Mouse (Mus musculus): ENCODE measurements around the gene Lca5. TPM values are rescaled to one million over a fixed set of nuclear protein-coding genes. Genes with fewer than 3 reads are reported as not detected.

The Lca5 gene
- total RNA-seq, 2 experiments from 2014 or later: not detected

DNA sequence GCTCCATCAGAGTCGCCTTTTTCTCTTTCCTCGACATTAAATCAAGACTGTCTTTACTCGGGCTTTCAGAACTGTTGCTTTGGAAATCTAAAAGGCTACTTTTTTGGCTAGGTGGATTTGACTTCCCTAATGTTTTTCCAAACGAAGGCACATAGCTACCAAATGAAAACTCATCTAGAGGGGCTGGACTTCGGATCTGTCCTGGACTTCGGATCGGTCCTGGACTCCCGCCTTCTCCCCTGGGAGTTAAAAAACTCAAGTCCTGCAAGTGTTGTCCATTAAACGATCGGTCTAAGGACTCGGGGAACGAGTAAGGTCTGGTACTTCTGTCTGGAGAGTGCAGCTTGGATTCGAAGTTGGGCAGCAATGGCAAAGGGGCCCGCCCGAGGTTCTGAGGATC, 45.5 kb downstream of the Lca5 start:
- no peak for ATAC-seq (replicated peaks; ENCODE audit: low FRiP score, poor library complexity, severe bottlenecking)

DNA sequence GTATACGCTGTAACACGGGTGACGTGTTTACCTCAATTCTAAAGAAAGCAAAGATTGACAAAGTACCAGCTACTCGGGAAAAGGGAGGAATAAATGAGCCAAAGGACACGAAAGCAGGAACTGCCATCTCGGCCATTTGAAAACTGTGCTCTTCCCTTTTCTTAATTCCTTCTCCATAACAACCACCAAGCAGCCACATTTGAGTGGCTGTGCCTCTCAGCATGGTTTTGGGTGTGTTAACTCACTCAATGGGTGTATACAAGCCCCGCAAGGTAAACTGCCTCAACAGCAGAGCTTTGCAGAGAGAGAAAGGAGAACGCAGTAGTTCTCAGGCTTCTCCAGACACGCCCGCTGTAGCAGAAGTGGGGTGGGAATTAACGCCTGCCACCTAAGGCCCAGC, 48.9 kb downstream of the Lca5 start:
- ATAC-seq (replicated peaks; ENCODE audit: low FRiP score, poor library complexity, severe bottlenecking): no peak

DNA sequence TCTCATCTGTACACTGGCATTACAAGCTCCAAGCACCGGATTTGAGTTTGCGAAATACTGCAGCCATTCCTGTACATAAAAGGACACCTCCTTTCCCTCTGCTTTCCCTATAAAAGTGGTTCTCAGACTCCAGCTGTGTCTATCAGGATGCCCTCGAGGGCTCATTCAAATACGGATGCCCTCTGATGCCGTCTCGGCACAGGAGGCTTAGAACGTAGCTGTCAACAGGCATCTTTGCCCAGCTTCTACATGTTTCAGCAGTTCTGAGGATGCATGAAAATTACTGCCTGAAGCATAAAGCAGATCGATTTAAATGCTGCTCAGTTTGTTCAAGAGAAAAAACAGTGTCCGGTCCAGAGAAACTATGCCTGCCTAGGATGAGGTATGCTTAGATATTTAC, 51.4 kb downstream of the Lca5 start:
- no peak for ATAC-seq (replicated peaks; ENCODE audit: low FRiP score, poor library complexity, severe bottlenecking)

- no peak for ATAC-seq (replicated peaks; ENCODE audit: low FRiP score, poor library complexity, severe bottlenecking)
Observed at GRCm38 (mm10) chr9:83386264-83386855, 54.6 kb downstream of the Lca5 start.

- no peak for ATAC-seq (replicated peaks; ENCODE audit: low FRiP score, poor library complexity, severe bottlenecking)
Observed at GRCm38 (mm10) chr9:83385301-83385700, 55.6 kb downstream of the Lca5 start.

DNA sequence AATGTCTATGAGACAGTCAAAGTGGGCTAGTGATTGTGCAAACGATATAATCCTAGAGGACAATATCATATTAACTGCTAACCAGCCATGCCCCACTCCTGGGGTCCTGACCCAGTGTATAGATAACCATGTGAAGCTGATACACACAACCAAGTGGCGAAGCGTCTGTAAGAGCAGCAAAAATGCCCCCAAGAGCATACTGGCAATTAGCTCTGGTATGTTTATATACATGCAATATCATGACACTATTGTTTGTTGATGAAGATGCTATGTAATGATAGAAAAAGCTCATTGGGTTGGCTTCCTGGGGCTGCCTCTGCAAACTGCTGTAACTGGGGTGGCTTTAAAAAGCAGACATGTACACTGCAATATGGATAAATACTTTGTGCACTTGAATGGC, 57.7 kb downstream of the Lca5 start:
- ATAC-seq (replicated peaks; ENCODE audit: low FRiP score, poor library complexity, severe bottlenecking): no peak

DNA sequence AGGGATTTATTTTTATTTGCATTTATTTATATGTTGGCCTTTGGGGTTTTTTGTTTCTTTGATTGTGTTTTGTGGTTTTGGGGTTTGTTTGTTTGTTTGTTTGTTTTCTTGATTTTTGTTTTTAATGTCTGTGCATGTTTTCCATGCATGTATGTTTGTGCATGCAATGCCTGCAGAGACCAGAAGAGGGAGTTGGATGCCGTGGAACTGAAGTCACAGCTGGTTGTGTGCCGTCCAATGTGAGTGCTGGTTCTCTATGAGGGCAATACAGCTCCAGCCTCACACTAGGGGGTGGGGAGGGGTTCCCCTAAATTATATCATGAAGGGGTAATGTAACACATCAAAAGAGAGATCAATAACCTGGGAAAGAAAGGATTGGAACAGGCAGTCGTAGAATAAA, 58.2 kb downstream of the Lca5 start:
- ATAC-seq (replicated peaks; ENCODE audit: low FRiP score, poor library complexity, severe bottlenecking): no peak

DNA sequence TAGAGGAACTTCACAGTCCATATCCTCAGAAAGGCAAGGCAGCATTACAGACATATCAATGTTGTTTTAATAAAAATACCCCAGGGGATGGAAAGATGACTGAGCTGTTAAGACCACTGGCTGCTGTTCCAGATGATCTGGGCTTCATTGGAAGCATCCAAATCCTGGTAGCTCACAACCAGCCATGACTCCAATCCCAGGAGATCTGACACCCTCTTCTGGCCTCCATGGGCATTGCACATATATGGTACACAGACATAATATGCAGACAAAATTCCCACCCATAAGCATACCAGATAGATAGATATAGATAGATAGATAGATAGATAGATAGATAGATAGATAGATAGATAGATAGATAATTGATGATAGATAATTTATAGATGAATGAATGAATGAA, 59.6 kb downstream of the Lca5 start:
- no peak for ATAC-seq (replicated peaks; ENCODE audit: low FRiP score, poor library complexity, severe bottlenecking)

GRCm38 (mm10) chr9:83379661-83380060, 61.3 kb downstream of the Lca5 start:
- no peak for ATAC-seq (replicated peaks; ENCODE audit: low FRiP score, poor library complexity, severe bottlenecking)

DNA sequence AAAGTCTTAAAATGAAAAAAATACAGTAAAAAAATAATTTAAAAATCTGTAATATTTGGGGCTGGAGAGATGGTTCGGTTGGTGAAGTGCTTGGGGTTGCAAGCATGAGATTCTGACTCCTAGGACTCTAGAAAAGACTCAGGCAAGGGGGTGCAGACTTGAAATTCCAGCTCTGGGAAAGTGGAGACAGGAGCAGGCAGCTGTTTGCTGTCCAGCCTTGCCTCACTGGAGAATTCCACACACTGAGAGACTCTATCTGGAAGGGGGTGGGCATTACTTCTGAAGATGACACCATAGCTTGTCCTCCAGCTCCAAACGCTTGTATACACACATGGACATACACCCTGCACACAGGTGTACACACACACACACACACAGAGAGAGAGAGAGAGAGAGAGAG, 63.8 kb downstream of the Lca5 start:
- ATAC-seq (replicated peaks; ENCODE audit: low FRiP score, poor library complexity, severe bottlenecking): no peak

DNA sequence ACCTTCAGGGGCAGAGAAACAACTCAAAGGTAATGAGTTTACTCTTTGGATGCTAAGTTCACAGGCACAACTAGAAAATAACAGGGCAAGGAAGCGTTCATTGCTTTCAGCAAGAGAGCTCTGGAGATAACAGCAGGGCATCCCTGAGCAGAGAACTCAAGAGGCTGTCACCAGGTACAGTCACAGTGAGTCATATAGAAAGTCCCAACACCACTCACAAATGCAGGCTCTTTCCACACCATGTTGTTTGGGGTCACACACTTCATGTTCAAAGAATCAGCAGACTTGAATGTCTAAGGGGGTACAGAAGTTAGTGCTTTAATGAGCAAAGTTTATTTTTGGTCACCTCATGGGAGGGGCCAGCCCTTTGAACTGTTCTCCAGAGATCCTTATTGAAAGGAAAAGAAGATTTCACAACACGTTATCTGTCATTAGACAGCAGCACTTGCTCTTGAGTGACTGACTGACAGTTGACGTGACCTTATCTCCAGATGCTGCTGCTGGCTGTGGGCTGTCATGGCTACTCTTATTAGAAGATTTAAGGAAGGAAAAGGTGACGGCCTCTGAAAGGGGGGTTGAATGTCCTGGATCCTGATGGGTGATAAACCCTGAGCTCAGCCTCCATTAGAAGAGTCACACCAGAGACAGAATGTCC, 65.3 kb downstream of the Lca5 start:
- no peak for ATAC-seq (replicated peaks; ENCODE audit: low FRiP score, poor library complexity, severe bottlenecking)

- ATAC-seq (replicated peaks; ENCODE audit: low FRiP score, poor library complexity, severe bottlenecking): no peak
Observed at GRCm38 (mm10) chr9:83370907-83371306, 70.0 kb downstream of the Lca5 start.

DNA sequence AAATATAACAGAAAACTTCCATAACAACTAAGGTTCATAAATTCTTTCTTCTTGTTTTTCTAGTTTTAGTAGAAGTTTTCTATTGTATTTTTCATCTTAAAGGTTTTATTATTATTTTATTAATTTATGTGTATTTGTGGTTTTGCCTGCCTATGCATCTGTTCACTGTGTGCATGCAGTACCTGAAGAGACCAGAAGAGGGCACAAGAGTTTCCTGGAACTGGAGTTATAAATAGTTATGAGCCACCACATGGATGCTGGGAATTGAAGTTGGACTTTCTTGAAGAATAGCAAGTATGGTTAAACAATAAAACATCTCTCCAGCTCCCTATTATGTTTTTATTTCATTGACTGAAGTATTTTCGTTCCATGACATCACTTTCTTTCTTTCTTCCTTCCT, 72.7 kb downstream of the Lca5 start:
- ATAC-seq (replicated peaks; ENCODE audit: low FRiP score, poor library complexity, severe bottlenecking): no peak

GRCm38 (mm10) chr9:83355802-83356201, 85.1 kb downstream of the Lca5 start:
- ATAC-seq (replicated peaks; ENCODE audit: low FRiP score, poor library complexity, severe bottlenecking): no peak

- no peak for ATAC-seq (replicated peaks; ENCODE audit: low FRiP score, poor library complexity, severe bottlenecking)
Observed at GRCm38 (mm10) chr9:83353316-83353715, 87.6 kb downstream of the Lca5 start.

DNA sequence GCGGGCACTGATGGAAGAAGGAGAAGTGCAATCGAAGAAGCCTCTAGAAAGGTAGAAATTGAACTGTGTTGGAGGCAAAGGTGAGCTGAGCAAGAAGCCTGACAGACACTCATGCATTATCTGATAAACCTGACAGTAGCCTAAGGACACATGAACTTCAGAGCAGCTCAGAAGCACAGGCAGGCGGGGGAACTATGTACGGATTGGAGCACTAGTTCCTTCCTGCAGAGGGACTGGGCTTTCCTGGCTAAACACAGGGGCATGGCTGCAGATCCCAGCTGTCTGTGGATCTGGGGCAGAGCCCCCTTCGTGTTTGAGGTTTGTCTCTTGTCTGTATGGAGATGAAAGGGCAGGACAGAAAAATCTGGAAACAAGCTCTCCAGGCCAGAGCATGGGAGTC, 89.8 kb downstream of the Lca5 start:
- no peak for ATAC-seq (replicated peaks; ENCODE audit: low FRiP score, poor library complexity, severe bottlenecking)

GRCm38 (mm10) chr9:83350613-83351012, 90.3 kb downstream of the Lca5 start:
- no peak for ATAC-seq (replicated peaks; ENCODE audit: low FRiP score, poor library complexity, severe bottlenecking)

- no peak for ATAC-seq (replicated peaks; ENCODE audit: low FRiP score, poor library complexity, severe bottlenecking)
Observed at GRCm38 (mm10) chr9:83349905-83350304, 91.0 kb downstream of the Lca5 start.

GRCm38 (mm10) chr9:83349504-83349903, 91.4 kb downstream of the Lca5 start:
- no peak for ATAC-seq (replicated peaks; ENCODE audit: low FRiP score, poor library complexity, severe bottlenecking)

- ATAC-seq (replicated peaks; ENCODE audit: low FRiP score, poor library complexity, severe bottlenecking): no peak
Observed at GRCm38 (mm10) chr9:83347521-83347920, 93.4 kb downstream of the Lca5 start.

- no peak for ATAC-seq (replicated peaks; ENCODE audit: low FRiP score, poor library complexity, severe bottlenecking)
Observed at GRCm38 (mm10) chr9:83342491-83343370, 98.2 kb downstream of the Lca5 start.

Data from erythroid progenitor cell, adult 5-6 weeks (primary cell).